Mouse (Mus musculus): ENCODE results near the gene Gm49369. TPM values are rescaled to one million over a fixed set of nuclear protein-coding genes. Genes with fewer than 3 reads are reported as not detected.

The Gm49369 gene
- total and polyA plus RNA-seq, 2 experiments, result 0.38 to 126 TPM

- Histone ChIP-seq H3K27me3 (ENCODE audit: control insufficient read depth, insufficient read depth, low read length) (no peaks in the 10 kb centered on the region), H3K4me1 (ENCODE audit: control insufficient read depth, insufficient read depth, low read length) (no peaks in the 10 kb centered on the region), H3K36me3 (ENCODE audit: control insufficient read depth, insufficient read depth, low read length) (no peaks in the 10 kb centered on the region), H3K79me2 (ENCODE audit: control insufficient read depth, insufficient read depth, low read length) (no peaks in the 10 kb centered on the region), H3K9ac (ENCODE audit: low read depth, low read length) (no peak overlapping the region), H3K27ac (replicated peaks; ENCODE audit: insufficient read depth, low read depth, low read length) (no peak overlapping the region), H3K4me3 (ENCODE audit: insufficient read depth, low read depth, low read length) (no peak overlapping the region)
- WGBS, result 51% methylated on average over 5 of the region's 5 CpGs
- peak; percentile 42 for DNase-seq (ENCODE audit: extremely low read depth, low read depth, low spot score)
- TF ChIP-seq POLR2A (IDR thresholded peaks at IDR 0.05; ENCODE audit: extremely low read depth, insufficient read depth, low read length), result no peak
- no peak for TF ChIP-seq CTCF (IDR thresholded peaks at IDR 0.05; ENCODE audit: low read depth, low read length)
These were observed 37.4 kb upstream of the Gm49369 start for GRCm38 (mm10) chr7:142419887-142420286.

- Histone ChIP-seq H3K9ac (ENCODE audit: low read depth, low read length) (no peak overlapping the region), H3K4me1 (ENCODE audit: control insufficient read depth, insufficient read depth, low read length) (no peaks in the 10 kb centered on the region), H3K27me3 (ENCODE audit: control insufficient read depth, insufficient read depth, low read length) (no peaks in the 10 kb centered on the region), H3K27ac (replicated peaks; ENCODE audit: insufficient read depth, low read depth, low read length) (no peak overlapping the region), H3K4me3 (ENCODE audit: insufficient read depth, low read depth, low read length) (no peak overlapping the region), H3K79me2 (ENCODE audit: control insufficient read depth, insufficient read depth, low read length) (no peaks in the 10 kb centered on the region), H3K36me3 (ENCODE audit: control insufficient read depth, insufficient read depth, low read length) (no peaks in the 10 kb centered on the region)
- WGBS, result 92% methylated on average over 8 of the region's 8 CpGs
- no peak for DNase-seq (ENCODE audit: extremely low read depth, low read depth, low spot score)
- TF ChIP-seq POLR2A (IDR thresholded peaks at IDR 0.05; ENCODE audit: extremely low read depth, insufficient read depth, low read length) (no peak), CTCF (IDR thresholded peaks at IDR 0.05; ENCODE audit: low read depth, low read length) (no peak)
These were observed 36.2 kb upstream of the Gm49369 start for GRCm38 (mm10) chr7:142418679-142419078.

GRCm38 (mm10) chr7:142418027-142418426, 35.6 kb upstream of the Gm49369 start:
- Histone ChIP-seq H3K4me1 (ENCODE audit: control insufficient read depth, insufficient read depth, low read length) (no peaks in the 10 kb centered on the region), H3K4me3 (ENCODE audit: insufficient read depth, low read depth, low read length) (no peak overlapping the region), H3K36me3 (ENCODE audit: control insufficient read depth, insufficient read depth, low read length) (no peaks in the 10 kb centered on the region), H3K79me2 (ENCODE audit: control insufficient read depth, insufficient read depth, low read length) (no peaks in the 10 kb centered on the region), H3K27me3 (ENCODE audit: control insufficient read depth, insufficient read depth, low read length) (no peaks in the 10 kb centered on the region), H3K9ac (ENCODE audit: low read depth, low read length) (no peak overlapping the region), H3K27ac (replicated peaks; ENCODE audit: insufficient read depth, low read depth, low read length) (no peak overlapping the region)
- 95% methylated on average over 2 of the region's 2 CpGs for WGBS
- DNase-seq (ENCODE audit: extremely low read depth, low read depth, low spot score), result no peak
- no peak for TF ChIP-seq POLR2A (IDR thresholded peaks at IDR 0.05; ENCODE audit: extremely low read depth, insufficient read depth, low read length)
- no peak for TF ChIP-seq CTCF (IDR thresholded peaks at IDR 0.05; ENCODE audit: low read depth, low read length)

- Histone ChIP-seq H3K4me3 (ENCODE audit: insufficient read depth, low read depth, low read length) (no peak overlapping the region), H3K27ac (replicated peaks; ENCODE audit: insufficient read depth, low read depth, low read length) (no peak overlapping the region), H3K9ac (ENCODE audit: low read depth, low read length) (no peak overlapping the region), H3K4me1 (ENCODE audit: control insufficient read depth, insufficient read depth, low read length) (no peaks in the 10 kb centered on the region), H3K36me3 (ENCODE audit: control insufficient read depth, insufficient read depth, low read length) (no peaks in the 10 kb centered on the region), H3K27me3 (ENCODE audit: control insufficient read depth, insufficient read depth, low read length) (no peaks in the 10 kb centered on the region), H3K79me2 (ENCODE audit: control insufficient read depth, insufficient read depth, low read length) (no peaks in the 10 kb centered on the region)
- TF ChIP-seq CTCF (IDR thresholded peaks at IDR 0.05; ENCODE audit: low read depth, low read length), result no peak
- TF ChIP-seq POLR2A (IDR thresholded peaks at IDR 0.05; ENCODE audit: extremely low read depth, insufficient read depth, low read length), result no peak
- DNase-seq (ENCODE audit: extremely low read depth, low read depth, low spot score), result no peak
- 78% methylated on average over 3 of the region's 3 CpGs for WGBS
These were observed 33.8 kb upstream of the Gm49369 start for GRCm38 (mm10) chr7:142416225-142416624.

- DNase-seq (ENCODE audit: extremely low read depth, low read depth, low spot score), result no peak
- Histone ChIP-seq H3K79me2 (ENCODE audit: control insufficient read depth, insufficient read depth, low read length) (no peaks in the 10 kb centered on the region), H3K27ac (replicated peaks; ENCODE audit: insufficient read depth, low read depth, low read length) (no peak overlapping the region), H3K9ac (ENCODE audit: low read depth, low read length) (no peak overlapping the region), H3K4me3 (ENCODE audit: insufficient read depth, low read depth, low read length) (no peak overlapping the region), H3K27me3 (ENCODE audit: control insufficient read depth, insufficient read depth, low read length) (no peaks in the 10 kb centered on the region), H3K4me1 (ENCODE audit: control insufficient read depth, insufficient read depth, low read length) (no peaks in the 10 kb centered on the region), H3K36me3 (ENCODE audit: control insufficient read depth, insufficient read depth, low read length) (no peaks in the 10 kb centered on the region)
- 66% methylated on average over 4 of the region's 4 CpGs for WGBS
- TF ChIP-seq CTCF (IDR thresholded peaks at IDR 0.05; ENCODE audit: low read depth, low read length) (no peak), POLR2A (IDR thresholded peaks at IDR 0.05; ENCODE audit: extremely low read depth, insufficient read depth, low read length) (no peak)
These were observed 32.8 kb upstream of the Gm49369 start for GRCm38 (mm10) chr7:142415314-142415713.

GRCm38 (mm10) chr7:142413285-142413684, 30.8 kb upstream of the Gm49369 start:
- no peak overlapping the region for H3K27ac ChIP-seq (replicated peaks; ENCODE audit: insufficient read depth, low read depth, low read length)
- TF ChIP-seq POLR2A (IDR thresholded peaks at IDR 0.05; ENCODE audit: extremely low read depth, insufficient read depth, low read length) (no peak), CTCF (IDR thresholded peaks at IDR 0.05; ENCODE audit: low read depth, low read length) (no peak)
- H3K4me1 ChIP-seq (ENCODE audit: control insufficient read depth, insufficient read depth, low read length), result no peaks in the 10 kb centered on the region
- no peaks in the 10 kb centered on the region for H3K79me2 ChIP-seq (ENCODE audit: control insufficient read depth, insufficient read depth, low read length)
- H3K9ac ChIP-seq (ENCODE audit: low read depth, low read length), result no peak overlapping the region
- DNase-seq (ENCODE audit: extremely low read depth, low read depth, low spot score), result no peak
- H3K4me3 ChIP-seq (ENCODE audit: insufficient read depth, low read depth, low read length), result no peak overlapping the region
- WGBS, result 76% methylated on average over 6 of the region's 6 CpGs
- H3K36me3 ChIP-seq (ENCODE audit: control insufficient read depth, insufficient read depth, low read length), result no peaks in the 10 kb centered on the region
- H3K27me3 ChIP-seq (ENCODE audit: control insufficient read depth, insufficient read depth, low read length), result no peaks in the 10 kb centered on the region
